8 mouse cellular contexts compared by ENCODE assay signal in genomic region chr10:77530140-77530539, GRCm38 (mm10). TPM values are rescaled to one million over a fixed set of nuclear protein-coding genes. Genes with fewer than 3 reads are reported as not detected.
DNase-seq lines count a peak whose midpoint lies in the region; ATAC-seq and TF ChIP-seq lines count a peak whose summit lies in the region.
"Had no signal": no experiment of that assay in that cellular context is flagged by ENCODE, and none has a peak within 500 bp of the region (broad histone marks: within the 10 kb centered on the region; RNA-seq: fewer than 3 reads in every experiment).

TSS of gene Itgb2 (plus strand) at chr10:77530252.

- H3K27ac ChIP-seq in liver, embryonic 13.5 days, result peak within 1 kb of the TSS; percentile 65
- no peak within 1 kb of the TSS for H3K27ac ChIP-seq in olfactory bulb, adult 2 months (ENCODE audit: insufficient read depth, low read depth, low read length)
- H3K27ac ChIP-seq: limb, embryonic 13.5 days had no signal

- WGBS in liver, embryonic 13.5 days (ENCODE audit: insufficient replicate concordance), result 9% methylated on average over 9 of the region's 9 CpGs
- WGBS in olfactory bulb, adult 2 months, result 72% methylated on average over 9 of the region's 9 CpGs

- TF ChIP-seq CTCF in olfactory bulb, adult 2 months (IDR thresholded peaks at IDR 0.05; ENCODE audit: insufficient read depth, low read depth, low read length), result no peak

- H3K27me3 ChIP-seq in liver, embryonic 13.5 days, result no peaks in the 10 kb centered on the region
- H3K27me3 ChIP-seq: limb, embryonic 13.5 days had no signal

- no peaks in the 10 kb centered on the region for H3K9me3 ChIP-seq in liver, embryonic 13.5 days (replicated peaks)
- H3K9me3 ChIP-seq: limb, embryonic 13.5 days had no signal

- no peaks in the 10 kb centered on the region for H3K36me3 ChIP-seq in liver, embryonic 13.5 days
- H3K36me3 ChIP-seq: limb, embryonic 13.5 days had no signal

- H3K4me1 ChIP-seq in liver, embryonic 13.5 days (replicated peaks), result peaks cover 41% of the 10 kb centered on the region
- peaks cover 4% of the 10 kb centered on the region; the same call in 1 of the 2 replicates for H3K4me1 ChIP-seq in olfactory bulb, adult 2 months (ENCODE audit: control insufficient read depth, insufficient read depth, low read length)
- H3K4me1 ChIP-seq: limb, embryonic 13.5 days had no signal

- peak; percentile 87 for DNase-seq in CD4-positive, CD25-positive, alpha-beta regulatory T cell, adult 2 months (ENCODE audit: low read depth, low spot score)
- DNase-seq in MEL-GATA-1-ER (ENCODE audit: extremely low read depth, low read depth), result peak; percentile 86
- DNase-seq in liver, embryonic 13.5 days, result no peak
- DNase-seq in embryo, embryonic 11 days, result no peak
- no peak for DNase-seq in cerebellum, adult 11 months
- DNase-seq in gastrocnemius, postnatal 10 days, result no peak

- H3K4me3 ChIP-seq in liver, embryonic 13.5 days (replicated peaks), result peak within 1 kb of the TSS; percentile 42
- peak within 1 kb of the TSS; percentile 4; the same call in 1 of the 2 replicates for H3K4me3 ChIP-seq in olfactory bulb, adult 2 months (ENCODE audit: insufficient read depth, low read depth, low read length)
- H3K4me3 ChIP-seq: limb, embryonic 13.5 days had no signal

- peak within 1 kb of the TSS; percentile 53 for H3K4me2 ChIP-seq in liver, embryonic 13.5 days
- H3K4me2 ChIP-seq: limb, embryonic 13.5 days had no signal

- no peak for ATAC-seq in liver, embryonic 13.5 days (ENCODE audit: low read depth)

- no peak for TF ChIP-seq POLR2A in olfactory bulb, adult 2 months (IDR thresholded peaks at IDR 0.05; ENCODE audit: insufficient read depth, low read depth, low read length)

- H3K9ac ChIP-seq in liver, embryonic 13.5 days, result peak within 1 kb of the TSS; percentile 45
- H3K9ac ChIP-seq: limb, embryonic 13.5 days had no signal

RNA-seq across cellular contexts. Expression of gene Itgb2, which starts in this region (rescaled TPM):
- polyA plus RNA-seq in liver, embryonic 13.5 days (2015; fragmentation: Nextera tagmentation; extraction: Ambion mirVana), result 10.3 and 10.7 TPM in 2 replicates
- polyA plus RNA-seq in olfactory bulb, adult 2 months (2012; ENCODE audit: insufficient read depth, insufficient read length, low replicate concordance, missing spikeins), result 191 TPM in 1 of 2 replicates, not detected in the other
- total RNA-seq in gastrocnemius, postnatal 10 days (2021), result 1 to 10 TPM; 2.1 to 4.5 TPM

Comparison
In these comparisons a context has a peak if more than half of its experiments do, and no peak if none do; other contexts are left out.
1. DNase-seq: peak in CD4-positive, CD25-positive, alpha-beta regulatory T cell, adult 2 months (single experiment) and MEL-GATA-1-ER (single experiment); none in liver, embryonic 13.5 days (single experiment), embryo, embryonic 11 days (single experiment), cerebellum, adult 11 months (single experiment) and gastrocnemius, postnatal 10 days (single experiment).